Mouse (Mus musculus) urinary bladder, postnatal 25 days (tissue): ENCODE measurements around the gene Arfgef2.
A peak's percentile ranks its signal among the peaks of the same experiment; 100 is the strongest.

Source experiments
- DNase-seq: peaks from one replicate; pipeline ENCODE4 v3.0.0; 2022; ENCODE audit warnings: low spot score

Gene Arfgef2

DNA sequence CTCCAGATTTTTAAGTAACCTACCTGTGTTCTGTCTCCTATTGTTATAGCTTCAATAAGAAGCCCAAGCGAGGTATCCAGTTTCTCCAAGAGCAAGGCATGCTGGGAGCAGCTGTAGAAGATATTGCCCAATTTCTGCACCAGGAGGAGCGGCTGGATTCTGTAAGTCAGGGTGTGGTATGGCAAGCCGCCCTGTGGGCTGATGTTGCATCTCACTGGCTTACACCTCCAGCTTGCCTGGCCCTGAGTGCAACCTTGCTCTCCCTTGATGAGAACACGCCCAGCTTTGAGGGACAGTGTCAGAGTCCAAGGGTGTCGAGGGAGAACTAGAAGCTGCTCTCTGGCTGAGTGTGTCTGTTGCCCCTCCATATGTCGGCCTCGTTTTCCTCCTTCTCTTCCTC lies 53.8 kb downstream of the Arfgef2 start:
- DNase-seq: no peak

DNA sequence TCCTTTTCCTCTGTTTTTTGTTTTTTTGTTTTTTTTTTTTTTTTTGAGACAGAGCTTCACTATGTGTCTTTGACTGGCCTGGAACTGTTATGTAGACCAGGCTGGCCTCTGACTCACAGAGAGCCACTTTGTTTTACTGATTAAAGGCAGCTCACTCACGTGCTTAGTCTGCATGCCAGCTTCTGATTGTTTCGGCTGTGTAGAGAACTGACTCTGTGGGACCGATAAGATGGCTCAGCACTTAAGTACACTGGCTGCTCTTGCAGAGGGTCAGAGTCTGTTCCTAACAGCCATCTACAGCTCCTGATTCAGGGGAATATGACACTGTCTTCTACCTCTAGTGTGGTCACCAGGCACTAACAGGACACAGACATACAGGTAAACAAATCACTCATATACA lies 57.1 kb downstream of the Arfgef2 start:
- no peak for DNase-seq

DNA sequence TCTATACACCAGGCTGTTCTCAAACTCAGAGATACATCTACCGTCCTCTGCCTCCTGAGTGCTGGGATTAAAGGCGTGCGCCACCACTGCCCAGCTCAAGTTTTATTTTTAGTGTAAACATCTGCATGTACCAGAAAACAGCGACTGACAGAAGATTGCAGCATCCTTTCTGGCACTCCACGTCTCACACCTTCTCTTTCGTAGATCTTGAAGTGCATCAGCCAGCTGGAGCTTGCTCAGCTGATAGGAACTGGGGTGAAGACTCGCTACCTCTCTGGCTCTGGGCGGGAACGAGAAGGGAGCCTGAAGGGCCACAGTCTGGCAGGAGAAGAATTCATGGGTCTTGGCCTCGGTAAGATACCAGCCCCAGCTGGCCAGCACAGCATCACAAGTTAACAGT lies 60.1 kb downstream of the Arfgef2 start:
- no peak for DNase-seq

DNA sequence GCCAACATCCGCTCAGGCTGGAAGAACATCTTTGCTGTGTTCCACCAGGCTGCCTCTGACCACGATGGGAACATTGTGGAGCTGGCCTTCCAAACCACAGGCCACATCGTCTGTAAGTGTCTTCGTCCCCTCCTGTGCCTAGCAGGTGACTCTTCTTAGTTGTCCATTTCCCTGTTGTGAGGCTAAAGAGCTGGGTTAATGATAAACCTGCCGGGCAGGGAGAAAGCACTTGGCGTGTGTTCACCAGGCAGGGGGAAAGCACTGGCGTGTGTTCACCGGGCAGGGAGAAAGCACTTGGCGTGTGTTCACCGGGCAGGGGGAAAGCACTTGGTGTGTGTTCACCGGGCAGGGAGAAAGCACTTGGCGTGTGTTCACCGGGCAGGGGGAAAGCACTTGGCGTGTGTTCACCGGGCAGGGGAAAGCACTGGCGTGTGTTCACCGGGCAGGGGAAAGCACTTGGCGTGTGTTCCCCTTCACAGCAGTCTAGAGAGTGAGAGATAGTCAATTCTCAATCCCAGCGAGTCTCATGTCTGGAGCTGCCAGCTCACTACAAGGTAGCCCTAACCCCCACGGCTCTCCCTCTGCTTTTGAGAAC lies 65.0 kb downstream of the Arfgef2 start:
- no peak for DNase-seq

DNA sequence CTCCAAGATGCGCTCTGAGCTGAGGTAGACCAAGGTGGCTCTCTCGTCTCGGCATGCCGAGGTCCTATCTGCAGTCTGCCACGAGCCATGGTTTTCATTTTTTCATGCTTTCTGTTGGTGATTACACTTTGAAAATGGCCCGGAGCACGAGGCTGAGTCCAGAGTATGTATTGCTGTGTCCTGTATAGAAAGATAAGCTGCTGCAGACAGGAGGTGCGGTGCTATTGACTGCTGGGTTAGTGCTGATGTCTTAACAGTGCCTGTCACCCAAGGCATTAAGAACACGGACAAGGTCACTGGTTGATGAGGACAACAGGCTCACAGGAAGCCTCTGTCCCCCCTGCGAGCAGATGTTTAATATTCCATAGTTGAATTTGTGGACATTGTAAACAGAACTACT lies 65.5 kb downstream of the Arfgef2 start:
- no peak for DNase-seq

DNA sequence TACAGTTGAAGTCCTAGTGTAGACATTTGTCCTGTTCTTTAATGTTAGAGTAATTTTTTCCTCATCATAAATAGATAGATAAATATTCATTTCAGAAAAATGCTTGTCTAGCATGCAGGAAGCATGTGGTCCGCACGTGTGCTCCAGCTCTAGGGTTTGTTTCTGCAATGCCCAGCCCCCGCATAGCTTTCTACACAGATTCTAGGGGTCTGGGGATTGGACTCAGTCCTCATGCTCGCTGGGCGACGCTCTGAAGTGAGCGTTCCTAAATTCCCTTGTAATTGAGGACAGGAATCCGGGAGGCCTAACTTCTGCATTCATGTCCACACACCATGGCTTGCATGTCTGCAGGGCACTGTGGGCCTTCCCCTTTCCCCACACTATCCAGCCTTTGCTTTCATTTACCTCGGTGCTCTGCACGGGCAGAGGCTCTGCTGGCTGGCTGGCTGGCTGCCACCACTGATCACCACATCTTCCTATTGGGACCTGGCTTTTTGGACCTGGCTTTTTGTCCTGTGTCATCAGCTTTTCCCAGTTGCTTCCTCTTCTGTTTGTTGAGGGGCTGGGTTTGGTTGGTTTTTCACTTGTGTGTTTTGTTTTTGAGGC lies 69.4 kb downstream of the Arfgef2 start:
- no peak for DNase-seq

DNA sequence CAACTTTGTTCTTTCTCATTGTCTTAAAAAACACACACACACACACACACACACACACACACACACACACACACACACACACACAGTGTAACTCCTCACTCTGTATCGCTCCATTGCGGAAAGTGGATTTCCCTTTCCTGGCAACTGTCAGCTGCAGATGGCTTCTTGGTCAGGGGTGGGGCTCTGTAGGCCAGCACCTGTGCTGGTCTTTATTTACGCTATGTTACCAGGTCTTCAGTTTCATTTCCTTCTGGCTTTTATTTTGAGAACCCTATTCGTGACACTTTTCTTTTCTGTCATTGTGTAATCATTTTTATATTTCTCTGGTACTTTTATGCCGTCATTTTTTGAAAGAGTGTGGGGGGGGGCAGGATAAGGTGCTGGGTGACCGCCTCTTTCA lies 70.2 kb downstream of the Arfgef2 start:
- no peak for DNase-seq

DNA sequence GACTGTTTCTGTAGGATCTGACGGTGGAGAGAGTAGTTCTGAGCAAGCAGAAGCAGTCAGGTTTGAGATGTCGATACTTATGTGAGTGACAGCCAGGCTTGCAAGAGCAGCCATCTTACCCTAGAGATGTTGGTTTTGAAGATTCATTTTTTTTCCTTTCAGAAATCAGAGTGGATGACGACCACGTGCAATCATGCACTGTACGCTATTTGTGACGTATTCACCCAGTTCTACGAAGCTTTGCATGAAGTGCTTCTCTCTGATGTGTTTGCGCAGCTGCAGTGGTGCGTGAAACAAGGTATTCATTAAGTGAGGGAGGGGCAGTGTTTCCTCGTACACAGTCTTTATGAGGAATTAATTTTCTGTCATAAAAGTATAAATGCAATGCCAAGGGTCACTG lies 70.9 kb downstream of the Arfgef2 start:
- no peak for DNase-seq

DNA sequence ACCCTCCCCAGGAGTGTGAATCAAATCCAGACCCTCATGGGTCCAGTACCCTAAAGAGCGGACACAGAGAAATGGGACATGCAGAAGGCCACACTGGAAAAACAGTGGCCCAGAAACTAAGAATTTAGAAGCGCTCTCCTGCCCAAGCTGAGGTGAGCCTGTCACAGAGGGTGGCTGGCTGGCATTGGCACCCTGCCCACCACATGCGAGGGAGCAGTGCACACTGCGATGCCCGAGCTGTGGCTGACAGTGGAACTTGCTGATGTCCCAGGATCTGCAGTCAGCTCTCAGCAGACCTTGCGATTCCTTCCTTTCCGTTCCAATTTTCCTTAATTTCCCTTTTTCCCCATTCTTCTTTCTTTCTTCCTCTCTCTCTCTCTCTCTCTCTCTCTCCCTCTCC lies 79.7 kb downstream of the Arfgef2 start:
- no peak for DNase-seq

DNA sequence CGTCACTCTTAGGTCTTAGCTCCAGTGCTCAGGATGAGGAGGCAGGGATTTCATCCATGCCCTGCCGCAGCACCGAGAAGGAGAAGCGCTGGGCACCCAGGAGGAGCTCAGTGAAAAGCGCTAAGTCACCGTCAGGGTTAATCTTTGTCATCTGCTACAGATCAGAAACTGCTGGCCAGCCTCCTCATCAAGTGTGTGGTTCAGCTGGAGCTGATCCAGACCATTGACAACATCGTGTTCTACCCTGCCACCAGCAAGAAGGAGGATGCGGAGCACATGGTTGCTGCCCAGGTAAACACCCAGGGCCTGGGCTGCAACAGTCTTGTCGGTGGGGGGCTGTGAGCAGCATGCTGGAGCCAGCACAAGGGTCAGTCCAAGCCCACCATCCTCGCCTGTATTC lies 80.2 kb downstream of the Arfgef2 start:
- DNase-seq: no peak

DNA sequence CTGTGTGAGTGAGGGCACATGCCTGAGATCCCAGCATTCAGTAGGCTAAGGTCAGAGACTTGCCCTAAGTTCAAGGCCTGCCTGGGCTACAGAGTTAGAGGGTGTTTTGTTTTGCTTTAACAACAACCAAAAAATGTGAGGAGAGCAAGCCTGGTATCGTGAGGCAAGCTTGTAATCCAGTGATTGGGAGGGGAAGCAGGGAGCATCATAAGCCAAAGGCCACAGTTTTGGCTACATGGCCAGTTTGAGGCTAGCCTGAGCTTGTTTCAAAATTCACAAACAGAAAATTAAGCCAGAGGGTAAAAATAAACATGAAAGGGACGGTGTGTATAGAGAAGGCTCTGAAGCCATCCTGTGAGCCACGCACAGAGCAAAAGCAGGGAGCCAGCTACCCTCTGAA lies 80.8 kb downstream of the Arfgef2 start:
- no peak for DNase-seq

DNA sequence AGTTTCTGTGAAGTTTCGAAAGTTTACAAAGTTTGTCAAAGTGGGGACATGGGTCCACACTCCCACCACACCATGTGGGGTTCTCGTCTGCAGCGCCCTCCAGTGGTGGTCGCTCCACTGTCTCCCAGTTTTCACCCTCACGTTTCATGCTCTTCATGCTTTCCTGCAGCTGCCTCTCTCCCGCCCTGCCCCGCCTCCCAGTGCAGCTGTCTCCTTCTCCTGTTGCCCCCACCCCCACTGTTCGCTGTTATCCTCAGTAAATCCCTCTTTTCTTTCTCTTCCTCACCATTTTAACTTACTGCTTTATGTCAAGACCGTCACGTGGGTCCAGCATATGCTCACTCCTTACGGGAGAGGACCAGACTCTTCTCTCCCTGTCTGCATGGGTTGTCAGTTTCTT lies 82.4 kb downstream of the Arfgef2 start:
- DNase-seq: no peak

DNA sequence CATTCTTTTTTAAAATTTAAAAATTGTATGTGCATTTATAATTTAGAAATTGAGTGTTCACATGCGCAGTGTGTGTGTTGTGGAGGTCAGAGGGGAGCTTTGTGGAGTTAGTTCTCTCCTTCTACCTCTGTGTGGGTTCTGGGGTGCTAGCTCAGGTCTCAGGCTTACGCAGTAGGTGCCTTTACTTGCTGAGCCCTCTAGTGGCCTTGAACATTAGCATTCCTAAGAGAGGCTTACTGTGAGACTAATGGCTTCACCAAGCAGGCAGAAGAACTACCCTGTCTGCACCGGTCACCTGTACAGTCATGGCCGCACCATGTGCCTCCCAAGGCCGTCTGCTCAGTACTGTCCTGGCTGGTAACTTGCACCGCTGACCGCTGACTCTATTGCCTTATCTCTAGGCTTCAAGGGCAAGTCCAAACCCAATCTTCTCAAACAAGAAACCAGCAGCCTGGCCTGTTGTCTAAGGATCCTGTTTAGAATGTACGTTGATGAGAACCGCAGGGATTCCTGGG lies 86.0 kb downstream of the Arfgef2 start:
- no peak for DNase-seq

DNA sequence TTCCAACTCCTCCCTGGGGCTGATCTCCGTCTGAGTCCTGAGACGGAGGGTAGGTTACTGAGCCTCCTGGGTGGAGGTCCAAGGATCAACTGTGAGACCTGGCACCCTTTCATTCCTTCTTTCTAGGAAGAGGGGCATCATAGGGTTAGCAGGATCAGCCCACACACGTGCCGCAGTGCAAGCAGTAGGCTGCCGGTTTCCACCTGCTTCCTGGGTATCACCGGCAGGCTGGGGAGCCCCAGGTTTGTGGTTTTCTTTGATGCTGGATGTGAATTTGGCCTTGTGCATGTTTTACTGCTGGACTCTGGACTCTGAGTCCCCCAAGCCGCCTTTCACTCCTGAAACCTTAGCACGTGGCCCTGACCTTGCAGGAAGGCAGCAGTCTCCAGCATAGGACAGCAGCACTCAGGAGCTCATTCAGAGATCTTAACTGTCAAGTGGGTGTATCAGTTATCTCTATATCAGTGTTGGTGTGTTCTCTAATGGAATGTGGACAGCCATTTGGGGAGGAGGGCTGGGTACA lies 86.8 kb downstream of the Arfgef2 start:
- no peak for DNase-seq

DNA sequence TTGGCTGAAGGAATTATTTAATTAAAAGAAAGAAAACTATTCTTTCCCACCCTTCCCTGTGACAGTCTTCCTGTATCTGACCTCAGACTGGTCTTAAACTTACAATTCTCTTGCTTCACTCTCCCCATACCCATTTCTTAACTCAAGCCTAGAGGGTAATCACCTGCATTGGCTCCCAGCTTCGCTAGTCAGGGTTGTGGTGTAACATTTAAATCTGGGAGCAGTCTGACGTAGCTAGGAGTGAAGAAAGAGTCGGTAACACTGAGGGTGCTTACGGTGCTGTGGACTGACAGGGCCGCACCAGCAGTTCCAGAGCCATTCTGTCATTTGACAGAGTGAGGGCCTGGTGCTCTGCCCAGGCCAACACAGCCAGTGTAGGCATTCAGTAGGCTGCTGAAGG lies 87.6 kb downstream of the Arfgef2 start:
- DNase-seq: no peak

DNA sequence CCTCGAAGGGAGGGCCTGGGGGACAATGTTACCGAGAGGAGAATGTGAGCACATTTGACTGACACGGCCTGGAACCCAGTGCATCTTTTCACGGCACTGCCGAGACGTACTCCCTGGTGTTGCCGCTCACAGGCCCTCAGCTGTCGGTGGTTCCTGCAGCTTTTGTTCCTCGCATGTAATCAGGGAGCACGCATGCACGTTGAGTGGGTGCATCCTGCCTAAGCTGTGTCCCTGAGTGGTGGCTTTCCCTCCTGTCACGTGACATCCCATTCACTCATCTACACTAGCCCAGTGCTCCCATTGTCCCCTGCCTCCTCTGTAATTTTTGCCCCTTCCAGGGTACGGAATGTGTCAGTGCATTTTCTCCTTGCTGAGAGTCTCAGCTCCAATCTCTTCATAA lies 91.0 kb downstream of the Arfgef2 start:
- DNase-seq: no peak

DNA sequence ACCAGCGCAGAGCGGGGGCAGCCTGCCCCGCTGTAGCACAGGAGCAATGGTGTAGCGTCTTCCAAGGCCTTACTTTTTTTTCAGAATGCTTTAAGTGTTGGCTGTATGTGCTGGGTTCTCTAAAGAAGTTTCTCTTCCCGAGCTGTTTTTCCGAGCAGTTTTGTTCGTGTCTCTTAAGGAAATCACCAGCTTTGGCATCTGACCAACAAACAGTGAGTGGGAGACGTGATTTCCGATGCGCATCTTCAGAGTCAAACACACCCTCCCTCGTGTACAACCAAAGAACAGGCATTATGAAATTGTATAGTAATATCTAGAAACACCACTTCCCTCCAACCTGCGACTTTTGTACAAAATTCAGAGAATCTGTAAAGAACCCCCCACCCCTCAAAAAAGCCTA lies 91.6 kb downstream of the Arfgef2 start:
- DNase-seq: no peak

DNA sequence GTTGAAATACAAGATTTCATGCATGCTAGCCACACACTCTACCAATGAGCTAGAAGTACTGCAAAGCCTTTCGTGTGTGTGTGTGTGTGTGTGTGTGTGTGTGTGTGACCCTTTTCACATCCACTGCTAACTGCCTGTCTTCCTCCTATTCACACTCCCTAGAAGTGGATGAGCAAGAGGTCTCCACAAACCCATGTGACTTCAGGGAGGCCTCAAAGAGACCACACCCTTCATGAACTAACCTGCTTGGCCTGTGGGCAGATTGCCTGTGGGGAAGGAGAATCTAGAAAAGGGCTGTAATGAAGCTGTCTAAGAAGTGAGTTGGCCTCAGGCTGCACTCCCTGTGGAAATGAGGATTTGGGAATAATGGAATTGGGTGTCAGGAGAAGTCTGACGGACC lies 93.8 kb downstream of the Arfgef2 start:
- no peak for DNase-seq

DNA sequence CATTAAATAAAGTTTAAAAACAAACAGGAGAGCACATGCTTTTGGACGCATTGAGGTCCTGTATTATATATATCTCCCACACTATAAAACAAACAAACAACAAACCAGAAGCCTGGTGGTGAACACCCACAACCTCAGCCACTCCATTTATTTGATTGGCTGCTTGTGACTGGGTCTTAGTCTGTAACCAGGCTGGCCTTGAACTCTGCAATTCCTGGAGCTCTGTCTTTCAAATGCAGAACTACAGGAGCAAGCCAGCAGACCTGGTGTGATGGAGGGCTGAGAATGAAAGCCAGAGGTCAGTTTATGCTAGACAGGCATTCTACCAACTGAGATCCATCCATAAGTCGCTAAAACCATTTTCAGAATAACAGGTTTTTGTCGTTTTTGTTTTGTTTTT lies 94.4 kb downstream of the Arfgef2 start:
- no peak for DNase-seq

DNA sequence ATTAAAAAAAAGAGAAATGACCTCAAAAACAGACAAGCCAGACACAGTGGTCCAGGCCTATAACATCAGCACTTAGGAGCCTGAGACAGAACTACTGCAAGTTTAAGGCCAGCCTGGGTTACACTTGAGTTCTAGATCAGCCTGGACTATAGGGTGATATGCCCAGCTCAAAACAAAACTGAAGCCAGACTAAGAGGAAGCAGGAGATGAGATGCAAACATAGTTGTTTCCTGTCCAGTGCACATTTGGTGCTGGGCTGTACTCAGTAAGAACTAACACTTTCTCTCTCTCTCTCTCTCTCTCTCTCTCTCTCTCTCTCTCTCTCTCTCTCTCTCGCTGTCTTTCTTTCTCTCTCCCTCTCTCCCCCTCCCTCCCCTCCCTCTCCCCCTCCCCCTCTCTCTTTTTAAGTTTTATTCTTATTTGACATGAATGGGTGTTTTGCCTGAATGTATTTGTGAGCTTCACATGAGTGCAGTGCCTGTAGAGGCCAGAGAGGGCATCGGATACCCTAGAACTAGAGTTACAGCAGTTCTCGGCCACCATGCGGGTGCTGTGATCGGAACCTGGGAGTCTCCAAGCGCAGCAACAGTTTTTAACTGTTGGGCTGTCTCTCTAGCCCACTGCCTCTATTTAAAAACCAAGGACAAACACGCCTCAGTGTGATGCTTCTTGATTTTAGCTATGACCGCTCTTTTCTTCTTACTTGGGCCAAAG lies 95.6 kb downstream of the Arfgef2 start:
- no peak for DNase-seq

DNA sequence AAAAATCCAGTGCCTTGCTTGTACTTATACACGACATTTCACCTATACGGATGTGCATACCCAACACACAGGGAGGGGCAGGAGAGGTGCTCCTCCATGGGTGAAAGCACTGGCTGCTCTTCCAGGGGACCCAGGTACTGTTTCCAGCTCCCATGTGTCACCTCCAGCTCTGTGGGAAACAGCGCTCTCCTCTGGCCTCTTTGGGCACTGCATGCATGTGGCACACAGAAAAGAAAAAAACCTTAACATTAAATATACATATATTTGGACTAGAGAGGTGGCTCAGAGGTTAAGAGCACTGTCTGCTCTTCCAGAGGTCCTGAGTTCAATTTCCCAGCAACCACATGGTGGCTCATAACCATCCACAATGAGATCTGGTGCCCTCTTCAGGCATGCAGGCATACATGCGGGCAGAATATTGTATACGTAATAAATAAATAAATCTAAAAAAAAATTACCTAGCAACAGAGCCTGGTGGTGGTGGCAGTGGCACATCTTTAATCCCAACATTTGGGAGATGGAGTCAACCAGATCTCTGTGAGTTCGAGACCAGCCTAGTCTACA lies 98.4 kb downstream of the Arfgef2 start:
- no peak for DNase-seq

DNA sequence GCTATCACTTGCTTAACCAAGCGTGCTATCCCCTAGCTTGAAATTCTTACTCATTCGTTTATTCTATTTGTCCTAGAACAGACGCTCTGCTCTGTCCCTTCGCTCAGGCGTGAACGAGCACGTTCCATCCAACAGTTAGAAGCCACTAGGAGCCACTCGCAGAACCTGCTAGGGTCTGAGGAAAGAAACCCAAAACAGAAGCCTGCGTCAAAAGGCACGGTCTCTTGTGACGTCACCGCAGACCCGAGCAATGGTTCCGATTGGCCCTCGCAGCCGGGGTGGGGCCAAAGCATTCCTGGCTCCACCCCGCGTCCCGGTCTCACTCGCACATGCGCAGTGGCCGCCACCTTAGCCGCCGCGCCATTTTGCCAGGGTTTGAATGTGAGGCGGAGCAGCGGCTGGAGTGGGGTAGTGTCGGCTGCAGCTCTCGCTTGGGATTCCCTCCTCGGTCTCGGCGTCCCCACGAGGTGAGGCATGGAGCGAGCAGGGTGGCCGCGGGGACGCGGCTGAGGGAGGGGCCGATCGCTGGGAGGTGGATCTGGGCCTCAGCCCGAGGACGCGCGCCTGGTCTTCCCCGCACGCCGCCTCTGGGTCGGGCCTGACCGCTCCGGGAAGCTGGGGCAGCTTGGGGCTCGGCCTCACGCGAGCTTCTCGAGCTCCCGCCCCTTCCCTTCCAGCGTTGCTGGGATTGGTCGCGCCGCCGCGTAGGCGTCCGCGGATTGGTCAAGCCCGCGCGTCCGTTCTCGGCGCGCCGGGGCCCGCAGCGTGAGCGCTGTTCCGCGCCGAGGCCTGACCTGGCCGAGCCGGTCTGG lies 100.5 kb downstream of the Arfgef2 start, which contains the start of gene Cse1l:
Cse1l (plus strand) TSS at position 330 of the 812 bp plus-strand sequence.
- peak; percentile 98 for DNase-seq
